Mouse (Mus musculus): ENCODE measurements around the gene Crip1. TPM values are rescaled to one million over a fixed set of nuclear protein-coding genes. Genes with fewer than 3 reads are reported as not detected.

Crip1 gene
- polyA plus RNA-seq (2012; ENCODE audit: insufficient read depth, insufficient read length, missing spikeins), result 117 and 127 TPM in 2 replicates

- peak within 1 kb of the TSS; percentile 68 for H3K27ac ChIP-seq (replicated peaks; ENCODE audit: low read depth, low read length)
- H3K4me1 ChIP-seq (ENCODE audit: control insufficient read depth, insufficient read depth, insufficient read length, low read length), result peaks cover 20% of the 10 kb centered on the region
- peak within 1 kb of the TSS; percentile 42 for H3K4me3 ChIP-seq (ENCODE audit: insufficient read depth, low read depth, low read length)
These were observed at the start of gene Crip1 for GRCm38 (mm10) chr12:113146112-113147057. TSS of gene Crip1 (plus strand) at chr12:113146316.

GRCm38 (mm10) chr12:113097040-113097439 lies 49.1 kb upstream of the Crip1 start:
- Histone ChIP-seq H3K27ac (replicated peaks; ENCODE audit: low read depth, low read length) (no peak overlapping the region), H3K4me3 (ENCODE audit: insufficient read depth, low read depth, low read length) (no peak overlapping the region), H3K4me1 (ENCODE audit: control insufficient read depth, insufficient read depth, insufficient read length, low read length) (peaks cover 22% of the 10 kb centered on the region)

GRCm38 (mm10) chr12:113097749-113098281 lies 48.3 kb upstream of the Crip1 start, which contains the start of gene Mta1:
TSS of gene Mta1 (plus strand) at chr12:113098278.
- Histone ChIP-seq H3K4me1 (ENCODE audit: control insufficient read depth, insufficient read depth, insufficient read length, low read length) (peaks cover 22% of the 10 kb centered on the region), H3K4me3 (ENCODE audit: insufficient read depth, low read depth, low read length) (peak within 1 kb of the TSS; percentile 96), H3K27ac (replicated peaks; ENCODE audit: low read depth, low read length) (peak within 1 kb of the TSS; percentile 5; the same call in 1 of the 2 replicates)

GRCm38 (mm10) chr12:113098530-113099151 lies 47.5 kb upstream of the Crip1 start:
- Histone ChIP-seq H3K4me1 (ENCODE audit: control insufficient read depth, insufficient read depth, insufficient read length, low read length) (peaks cover 22% of the 10 kb centered on the region), H3K27ac (replicated peaks; ENCODE audit: low read depth, low read length) (no peak overlapping the region), H3K4me3 (ENCODE audit: insufficient read depth, low read depth, low read length) (peak overlapping the region; percentile 96)

GRCm38 (mm10) chr12:113099470-113100237 lies 46.5 kb upstream of the Crip1 start:
- peaks cover 24% of the 10 kb centered on the region for H3K4me1 ChIP-seq (ENCODE audit: control insufficient read depth, insufficient read depth, insufficient read length, low read length)
- H3K27ac ChIP-seq (replicated peaks; ENCODE audit: low read depth, low read length), result no peak overlapping the region
- H3K4me3 ChIP-seq (ENCODE audit: insufficient read depth, low read depth, low read length), result peak overlapping the region; percentile 96

GRCm38 (mm10) chr12:113100448-113101076 lies 45.6 kb upstream of the Crip1 start:
- Histone ChIP-seq H3K27ac (replicated peaks; ENCODE audit: low read depth, low read length) (no peak overlapping the region), H3K4me3 (ENCODE audit: insufficient read depth, low read depth, low read length) (no peak overlapping the region), H3K4me1 (ENCODE audit: control insufficient read depth, insufficient read depth, insufficient read length, low read length) (peaks cover 24% of the 10 kb centered on the region)

- no peak overlapping the region for H3K4me3 ChIP-seq (ENCODE audit: insufficient read depth, low read depth, low read length)
- H3K4me1 ChIP-seq (ENCODE audit: control insufficient read depth, insufficient read depth, insufficient read length, low read length), result peaks cover 24% of the 10 kb centered on the region
- no peak overlapping the region for H3K27ac ChIP-seq (replicated peaks; ENCODE audit: low read depth, low read length)
These were observed 44.7 kb upstream of the Crip1 start for GRCm38 (mm10) chr12:113101251-113101960.

- peaks cover 33% of the 10 kb centered on the region for H3K4me1 ChIP-seq (ENCODE audit: control insufficient read depth, insufficient read depth, insufficient read length, low read length)
- H3K4me3 ChIP-seq (ENCODE audit: insufficient read depth, low read depth, low read length), result no peak overlapping the region
- H3K27ac ChIP-seq (replicated peaks; ENCODE audit: low read depth, low read length), result no peak overlapping the region
These were observed 43.7 kb upstream of the Crip1 start for GRCm38 (mm10) chr12:113102461-113102860.

- H3K27ac ChIP-seq (replicated peaks; ENCODE audit: low read depth, low read length), result no peak overlapping the region
- peaks cover 29% of the 10 kb centered on the region for H3K4me1 ChIP-seq (ENCODE audit: control insufficient read depth, insufficient read depth, insufficient read length, low read length)
These were observed 42.2 kb upstream of the Crip1 start for GRCm38 (mm10) chr12:113103846-113104451.

GRCm38 (mm10) chr12:113106386-113106785 lies 39.7 kb upstream of the Crip1 start:
- peaks cover 12% of the 10 kb centered on the region; the same call in 1 of the 2 replicates for H3K4me1 ChIP-seq (ENCODE audit: control insufficient read depth, insufficient read depth, insufficient read length, low read length)
- H3K27ac ChIP-seq (replicated peaks; ENCODE audit: low read depth, low read length), result no peak overlapping the region

More at GRCm38 (mm10) chr12:113103846-113104451, 42.2 kb upstream of the Crip1 start:
- H3K4me3 ChIP-seq (ENCODE audit: insufficient read depth, low read depth, low read length), result no peak overlapping the region

GRCm38 (mm10) chr12:113107431-113108124 lies 38.5 kb upstream of the Crip1 start:
- Histone ChIP-seq H3K4me3 (ENCODE audit: insufficient read depth, low read depth, low read length) (no peak overlapping the region), H3K4me1 (ENCODE audit: control insufficient read depth, insufficient read depth, insufficient read length, low read length) (peaks cover 12% of the 10 kb centered on the region; the same call in 1 of the 2 replicates), H3K27ac (replicated peaks; ENCODE audit: low read depth, low read length) (no peak overlapping the region)

More at GRCm38 (mm10) chr12:113106386-113106785, 39.7 kb upstream of the Crip1 start:
- H3K4me3 ChIP-seq (ENCODE audit: insufficient read depth, low read depth, low read length), result no peak overlapping the region

GRCm38 (mm10) chr12:113108528-113109283 lies 37.4 kb upstream of the Crip1 start:
- no peak overlapping the region for H3K27ac ChIP-seq (replicated peaks; ENCODE audit: low read depth, low read length)
- H3K4me1 ChIP-seq (ENCODE audit: control insufficient read depth, insufficient read depth, insufficient read length, low read length), result peaks cover 12% of the 10 kb centered on the region; the same call in 1 of the 2 replicates
- no peak overlapping the region for H3K4me3 ChIP-seq (ENCODE audit: insufficient read depth, low read depth, low read length)
